In the genomic region with DNA sequence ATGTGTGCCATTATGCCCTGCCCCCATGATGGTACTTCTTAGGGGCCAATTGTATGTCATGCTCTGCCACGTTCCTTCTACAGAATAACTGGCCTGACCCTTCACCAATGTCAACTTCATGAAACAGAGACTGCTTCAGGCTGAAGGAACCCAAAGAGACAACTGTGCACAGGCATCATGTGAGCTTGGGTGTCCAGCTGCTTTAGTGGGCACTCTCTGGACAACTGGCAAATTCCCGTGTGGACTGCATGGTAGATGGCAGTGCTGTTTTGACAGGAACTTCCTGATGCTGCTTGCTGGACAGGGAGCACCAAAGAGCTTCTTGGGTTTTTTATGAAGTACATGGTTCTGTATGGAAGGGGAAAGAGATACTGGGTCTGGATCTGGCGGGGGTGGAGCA, we compare ENCODE assay signal across 17 mouse cellular contexts.
"Had no signal": no experiment of that assay in that cellular context is flagged by ENCODE, and none has a peak within 500 bp of the region (broad histone marks: within the 10 kb centered on the region; RNA-seq: fewer than 3 reads in every experiment).

No protein-coding gene starts in this region.

- H3K27ac ChIP-seq: neural tube, embryonic 12.5 days; neural tube, embryonic 13.5 days; neural tube, embryonic 15.5 days; stomach, embryonic 15.5 days; stomach, postnatal 0 days had no signal

- DNase-seq: retina, postnatal 1 day; right cerebral cortex, adult 18-20 months; right cerebral cortex, postnatal 14 days; right cerebral cortex, postnatal 25 days; right cerebral cortex, postnatal 4 days; spleen, adult 18-20 months; thymus, adult 18-20 months; thymus, adult 2 months; thymus, postnatal 14 days; thymus, postnatal 25 days; thymus, postnatal 36 days; thymus, postnatal 4 days had no signal

- H3K36me3 ChIP-seq: neural tube, embryonic 12.5 days; neural tube, embryonic 13.5 days; neural tube, embryonic 15.5 days; stomach, embryonic 15.5 days had no signal

- H3K9me3 ChIP-seq: neural tube, embryonic 12.5 days; neural tube, embryonic 13.5 days; neural tube, embryonic 15.5 days; stomach, embryonic 15.5 days had no signal

- H3K4me1 ChIP-seq: neural tube, embryonic 12.5 days; neural tube, embryonic 15.5 days had no signal

- H3K27me3 ChIP-seq: neural tube, embryonic 12.5 days; neural tube, embryonic 13.5 days; neural tube, embryonic 15.5 days; stomach, embryonic 15.5 days had no signal

- H3K4me2 ChIP-seq: neural tube, embryonic 12.5 days; neural tube, embryonic 13.5 days; neural tube, embryonic 15.5 days; stomach, embryonic 15.5 days had no signal

- H3K4me3 ChIP-seq: neural tube, embryonic 12.5 days; neural tube, embryonic 13.5 days; neural tube, embryonic 15.5 days; stomach, embryonic 15.5 days had no signal
